Mouse (Mus musculus): ENCODE data around the gene Slc6a13. TPM values are rescaled to one million over a fixed set of nuclear protein-coding genes. Genes with fewer than 3 reads are reported as not detected.
"Not testable (repeated sequence)": the region's sequence is repeated elsewhere in the genome, so short reads cannot be mapped to it uniquely, and the experiment has no call there.

The Slc6a13 gene
- polyA plus RNA-seq, 1 experiment = 11.8 TPM

DNA sequence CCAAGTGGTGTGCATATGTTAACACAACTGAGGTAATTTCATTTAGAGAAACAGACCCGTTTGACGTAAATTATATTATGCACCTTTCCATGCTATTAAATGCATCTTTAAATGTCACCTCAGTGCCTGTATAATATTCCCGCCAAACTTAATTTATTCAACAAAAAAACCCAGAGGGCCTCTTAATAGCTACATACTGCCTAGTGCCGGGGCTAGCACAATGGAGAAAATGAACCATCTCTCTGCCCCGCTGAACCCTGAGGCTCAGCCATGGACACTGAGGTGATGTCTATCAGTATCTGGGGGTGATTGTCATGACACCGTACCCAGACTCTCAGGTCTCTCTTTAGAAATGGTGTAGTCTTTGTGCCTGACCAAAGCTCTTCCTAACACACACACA is 57.2 kb downstream of the Slc6a13 start:
- Histone ChIP-seq H3K27ac (ENCODE audit: insufficient read depth, low read length) (no peak overlapping the region), H3K4me1 (ENCODE audit: control insufficient read depth, insufficient read depth, low read length) (no peaks in the 10 kb centered on the region), H3K4me3 (ENCODE audit: insufficient read depth, low read length) (no peak overlapping the region)
- TF ChIP-seq CTCF (IDR thresholded peaks at IDR 0.05; ENCODE audit: extremely low read depth, insufficient read depth, low read length) (no peak), POLR2A (IDR thresholded peaks at IDR 0.05; ENCODE audit: extremely low read depth, insufficient read depth, low read length) (no peak)

DNA sequence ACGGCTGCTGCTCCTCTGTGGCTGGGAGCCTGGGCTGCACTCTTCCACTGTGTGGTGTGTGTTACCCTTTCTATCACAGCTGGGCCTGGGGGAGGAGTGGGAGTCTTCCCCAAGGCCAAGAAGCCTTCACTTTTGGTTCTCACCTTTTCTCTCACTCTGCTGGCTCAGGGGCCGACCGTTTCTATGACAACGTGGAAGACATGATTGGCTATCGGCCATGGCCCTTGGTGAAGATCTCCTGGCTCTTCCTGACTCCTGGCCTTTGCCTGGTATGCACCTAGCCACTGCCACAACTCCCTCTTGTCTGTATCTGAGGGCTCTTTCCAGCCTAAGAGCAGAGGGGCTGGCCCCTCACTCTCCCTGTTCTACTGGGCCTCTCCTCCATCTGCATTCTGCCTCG is 63.0 kb downstream of the Slc6a13 start:
- Histone ChIP-seq H3K4me3 (ENCODE audit: insufficient read depth, low read length) (no peak overlapping the region), H3K27ac (ENCODE audit: insufficient read depth, low read length) (no peak overlapping the region), H3K4me1 (ENCODE audit: control insufficient read depth, insufficient read depth, low read length) (no peaks in the 10 kb centered on the region)
- TF ChIP-seq CTCF (IDR thresholded peaks at IDR 0.05; ENCODE audit: extremely low read depth, insufficient read depth, low read length) (no peak), POLR2A (IDR thresholded peaks at IDR 0.05; ENCODE audit: extremely low read depth, insufficient read depth, low read length) (no peak)

DNA sequence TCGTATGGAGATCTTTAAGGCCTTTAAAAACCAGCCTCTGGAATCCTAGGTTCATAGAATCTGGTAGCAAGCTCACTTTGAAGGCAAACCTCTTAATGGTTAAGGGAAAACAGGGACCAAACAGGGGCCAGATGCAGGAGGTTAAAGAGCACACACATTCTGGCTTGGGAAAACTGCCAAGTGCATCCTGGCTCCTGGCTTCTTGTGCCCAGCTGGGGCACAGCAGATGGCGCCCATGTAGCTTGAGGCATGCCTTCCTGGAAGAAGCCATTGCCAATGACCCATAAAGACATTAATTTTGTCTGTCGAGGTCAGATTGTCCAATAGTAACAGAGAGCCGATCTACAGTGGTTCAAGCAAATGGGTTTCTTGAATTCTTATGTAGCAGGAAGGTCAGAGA is 63.9 kb downstream of the Slc6a13 start:
- Histone ChIP-seq H3K4me1 (ENCODE audit: control insufficient read depth, insufficient read depth, low read length) (no peaks in the 10 kb centered on the region), H3K27ac (ENCODE audit: insufficient read depth, low read length) (no peak overlapping the region), H3K4me3 (ENCODE audit: insufficient read depth, low read length) (no peak overlapping the region)
- TF ChIP-seq POLR2A (IDR thresholded peaks at IDR 0.05; ENCODE audit: extremely low read depth, insufficient read depth, low read length) (no peak), CTCF (IDR thresholded peaks at IDR 0.05; ENCODE audit: extremely low read depth, insufficient read depth, low read length) (no peak)

DNA sequence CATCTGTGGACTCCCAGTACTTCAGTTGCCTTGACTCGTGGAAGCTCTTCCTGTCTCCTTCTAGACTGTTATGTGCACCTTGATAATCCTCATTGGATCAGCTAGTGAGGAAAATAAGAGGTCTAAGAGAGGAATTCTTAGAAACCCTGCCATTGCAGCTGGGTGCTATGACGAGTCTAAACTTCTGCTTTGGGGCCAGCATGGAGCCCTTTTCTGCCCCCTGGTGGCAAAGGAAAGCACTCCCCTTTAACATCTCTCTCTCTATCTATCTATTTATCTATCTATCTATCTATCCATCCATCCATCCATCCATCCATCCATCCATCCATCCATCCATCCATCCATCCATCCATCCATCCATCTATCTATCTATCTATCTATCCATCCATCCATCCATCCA is 66.5 kb downstream of the Slc6a13 start:
- H3K4me3 ChIP-seq (ENCODE audit: insufficient read depth, low read length); H3K27ac ChIP-seq (ENCODE audit: insufficient read depth, low read length); H3K4me1 ChIP-seq (ENCODE audit: control insufficient read depth, insufficient read depth, low read length): not testable (repeated sequence)
- TF ChIP-seq CTCF (IDR thresholded peaks at IDR 0.05; ENCODE audit: extremely low read depth, insufficient read depth, low read length) = peak; percentile 48

DNA sequence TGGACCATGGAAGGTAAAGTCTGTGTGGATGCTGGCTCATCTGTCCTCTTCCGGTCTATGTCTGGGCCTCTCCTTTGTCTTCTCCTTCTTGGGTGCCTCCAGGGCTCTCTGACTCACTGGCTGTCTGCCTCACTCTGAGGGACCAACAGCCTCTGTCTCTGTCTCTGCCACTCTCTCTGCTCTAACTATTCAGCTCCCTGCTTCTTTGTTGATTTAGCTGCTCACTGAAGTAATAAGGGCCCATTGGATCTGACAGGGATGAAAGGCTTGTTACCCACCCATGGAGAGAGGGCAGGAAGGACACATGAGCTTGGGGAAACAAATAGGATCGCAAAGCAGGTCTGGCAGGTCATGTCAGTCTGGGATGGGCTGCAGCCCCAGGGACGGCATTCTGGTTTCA is 67.1 kb downstream of the Slc6a13 start:
- Histone ChIP-seq H3K27ac (ENCODE audit: insufficient read depth, low read length) (no peak overlapping the region), H3K4me1 (ENCODE audit: control insufficient read depth, insufficient read depth, low read length) (no peaks in the 10 kb centered on the region), H3K4me3 (ENCODE audit: insufficient read depth, low read length) (no peak overlapping the region)
- no peak for TF ChIP-seq CTCF (IDR thresholded peaks at IDR 0.05; ENCODE audit: extremely low read depth, insufficient read depth, low read length)
- TF ChIP-seq POLR2A (IDR thresholded peaks at IDR 0.05; ENCODE audit: extremely low read depth, insufficient read depth, low read length) = no peak

DNA sequence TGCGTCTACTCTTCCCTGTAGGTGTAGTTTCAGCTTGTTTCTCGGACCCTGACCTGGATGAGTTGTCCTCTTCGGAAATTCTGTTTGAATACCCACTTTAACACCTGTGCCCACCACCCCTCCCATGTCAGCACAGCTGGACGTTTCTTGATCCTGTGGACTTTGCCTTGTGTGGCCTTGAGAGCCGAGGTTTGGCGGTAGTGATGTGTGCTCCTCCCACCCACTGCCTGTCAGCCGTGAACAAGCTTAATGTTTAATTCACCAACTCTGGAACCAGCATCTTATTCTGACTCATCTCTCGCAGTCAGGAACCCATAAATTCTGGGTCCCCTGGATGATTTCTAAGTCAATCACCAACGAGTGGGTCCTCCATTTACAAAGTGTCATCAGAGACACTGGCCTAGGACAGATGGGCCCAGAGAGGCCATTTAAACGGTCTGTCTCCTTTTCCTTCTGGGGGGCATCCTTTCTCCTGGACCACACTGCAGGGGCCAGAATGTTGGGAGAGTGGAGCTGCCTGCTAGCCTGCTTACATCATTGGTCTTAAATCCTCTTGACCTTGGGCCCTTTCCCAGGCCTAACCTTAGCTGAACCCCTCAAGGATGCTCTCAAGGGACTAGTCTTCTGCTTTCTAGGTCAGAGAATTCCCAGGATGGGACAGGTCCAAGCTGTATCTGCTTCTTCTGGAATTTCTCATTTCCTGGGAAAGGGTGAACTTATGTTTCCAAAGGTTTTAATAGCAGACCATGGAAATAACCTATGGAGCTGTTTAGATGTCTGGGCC is 71.4 kb downstream of the Slc6a13 start:
- H3K4me3 ChIP-seq (ENCODE audit: insufficient read depth, low read length) = no peak overlapping the region
- TF ChIP-seq POLR2A (IDR thresholded peaks at IDR 0.05; ENCODE audit: extremely low read depth, insufficient read depth, low read length) (no peak), CTCF (IDR thresholded peaks at IDR 0.05; ENCODE audit: extremely low read depth, insufficient read depth, low read length) (no peak)
- H3K4me1 ChIP-seq (ENCODE audit: control insufficient read depth, insufficient read depth, low read length) = no peaks in the 10 kb centered on the region
- no peak overlapping the region for H3K27ac ChIP-seq (ENCODE audit: insufficient read depth, low read length)

DNA sequence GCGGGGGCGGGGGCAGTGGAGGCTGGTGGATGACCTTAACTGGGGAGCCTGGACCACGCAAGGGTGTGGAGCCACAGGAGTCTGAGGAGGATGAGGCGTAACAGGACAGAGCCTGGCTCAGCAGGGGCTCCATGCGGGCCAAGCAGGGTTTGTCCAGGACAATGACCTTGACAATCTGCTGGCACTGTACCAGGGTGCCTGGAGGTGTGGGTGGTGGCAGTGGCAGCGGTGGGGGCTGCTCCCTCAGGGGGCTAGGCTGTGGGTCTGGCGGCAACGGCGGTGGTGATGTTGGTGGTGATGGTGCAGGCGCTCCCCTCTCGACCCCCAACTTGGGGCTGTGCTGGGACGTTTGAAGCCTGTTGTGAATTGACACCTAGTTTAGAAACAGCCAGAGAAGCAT is 76.1 kb downstream of the Slc6a13 start:
- H3K27ac ChIP-seq (ENCODE audit: insufficient read depth, low read length) = no peak overlapping the region
- H3K4me3 ChIP-seq (ENCODE audit: insufficient read depth, low read length) = no peak overlapping the region
- TF ChIP-seq CTCF (IDR thresholded peaks at IDR 0.05; ENCODE audit: extremely low read depth, insufficient read depth, low read length) = no peak
- TF ChIP-seq POLR2A (IDR thresholded peaks at IDR 0.05; ENCODE audit: extremely low read depth, insufficient read depth, low read length) = no peak
- no peaks in the 10 kb centered on the region for H3K4me1 ChIP-seq (ENCODE audit: control insufficient read depth, insufficient read depth, low read length)

DNA sequence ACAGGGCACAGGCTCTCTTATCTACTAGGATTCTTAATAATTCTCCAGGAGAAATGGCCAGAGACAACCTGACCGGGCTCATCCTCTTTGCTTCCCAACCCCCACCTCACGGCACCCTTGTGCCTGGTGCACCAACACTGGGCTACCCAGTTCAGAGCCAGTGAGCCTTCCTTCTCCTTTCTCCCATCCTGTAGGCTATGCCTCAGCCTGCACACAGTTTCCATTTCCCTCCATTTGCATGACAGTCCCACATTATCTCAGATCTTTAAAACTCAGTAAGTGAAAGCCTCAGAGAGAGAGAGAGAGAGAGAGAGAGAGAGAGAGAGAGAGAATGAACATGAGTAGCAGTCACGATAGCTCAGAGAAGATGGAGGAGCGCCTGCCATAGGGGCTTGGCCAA is 78.2 kb downstream of the Slc6a13 start:
- Histone ChIP-seq H3K27ac (ENCODE audit: insufficient read depth, low read length) (no peak overlapping the region), H3K4me3 (ENCODE audit: insufficient read depth, low read length) (no peak overlapping the region), H3K4me1 (ENCODE audit: control insufficient read depth, insufficient read depth, low read length) (no peaks in the 10 kb centered on the region)
- TF ChIP-seq CTCF (IDR thresholded peaks at IDR 0.05; ENCODE audit: extremely low read depth, insufficient read depth, low read length) (no peak), POLR2A (IDR thresholded peaks at IDR 0.05; ENCODE audit: extremely low read depth, insufficient read depth, low read length) (no peak)

DNA sequence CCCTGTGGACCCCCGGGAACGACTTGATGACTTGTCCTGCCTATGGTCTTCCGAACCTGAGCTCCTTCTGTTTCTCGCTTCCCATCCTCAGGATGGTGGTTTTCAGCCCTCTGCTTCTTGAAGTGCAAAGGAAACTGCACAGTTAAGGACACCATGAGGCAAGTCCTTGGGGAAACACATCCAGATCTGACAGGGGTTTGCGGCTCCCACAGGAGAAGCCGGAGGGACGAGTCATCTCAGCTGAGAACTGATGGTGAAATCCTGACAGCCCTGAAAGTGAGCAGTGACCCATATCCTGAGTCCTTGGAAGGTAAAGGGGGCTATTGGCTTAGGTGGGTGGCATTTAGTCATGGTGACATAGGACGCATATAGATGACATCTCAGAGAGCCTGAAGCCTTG is 80.5 kb downstream of the Slc6a13 start:
- TF ChIP-seq POLR2A (IDR thresholded peaks at IDR 0.05; ENCODE audit: extremely low read depth, insufficient read depth, low read length) (no peak), CTCF (IDR thresholded peaks at IDR 0.05; ENCODE audit: extremely low read depth, insufficient read depth, low read length) (no peak)
- Histone ChIP-seq H3K4me1 (ENCODE audit: control insufficient read depth, insufficient read depth, low read length) (no peaks in the 10 kb centered on the region), H3K4me3 (ENCODE audit: insufficient read depth, low read length) (no peak overlapping the region), H3K27ac (ENCODE audit: insufficient read depth, low read length) (no peak overlapping the region)

DNA sequence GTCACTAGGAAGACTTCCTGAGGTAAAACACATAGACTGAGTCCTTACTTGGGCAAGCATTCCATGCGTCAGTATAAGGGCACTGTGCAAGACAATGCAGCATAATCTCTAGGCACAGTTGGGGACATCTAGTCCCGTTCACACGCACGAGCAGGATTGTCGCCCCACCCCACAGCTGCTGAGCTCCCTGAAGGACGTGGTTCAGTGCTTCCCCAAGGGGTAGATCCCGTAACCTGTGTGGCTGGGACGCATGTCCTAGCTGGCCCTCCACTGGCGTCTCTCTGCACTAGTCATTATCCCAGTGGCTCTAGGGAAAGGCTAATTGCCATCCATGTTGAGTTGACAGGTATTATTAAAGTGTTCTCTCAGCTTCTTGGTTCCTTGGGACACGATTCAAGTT is 82.0 kb downstream of the Slc6a13 start:
- Histone ChIP-seq H3K4me1 (ENCODE audit: control insufficient read depth, insufficient read depth, low read length) (no peaks in the 10 kb centered on the region), H3K27ac (ENCODE audit: insufficient read depth, low read length) (no peak overlapping the region)
- no peak for TF ChIP-seq POLR2A (IDR thresholded peaks at IDR 0.05; ENCODE audit: extremely low read depth, insufficient read depth, low read length)
- TF ChIP-seq CTCF (IDR thresholded peaks at IDR 0.05; ENCODE audit: extremely low read depth, insufficient read depth, low read length) = no peak

More for the DNA sequence above, 82.0 kb downstream of the Slc6a13 start:
- H3K4me3 ChIP-seq (ENCODE audit: insufficient read depth, low read length) = no peak overlapping the region
